Mouse (Mus musculus): ENCODE results near the gene Ggta1. TPM values are rescaled to one million over a fixed set of nuclear protein-coding genes. Genes with fewer than 3 reads are reported as not detected.

Ggta1 gene
- polyA plus RNA-seq, 1 experiment, result 20.1 TPM

DNA sequence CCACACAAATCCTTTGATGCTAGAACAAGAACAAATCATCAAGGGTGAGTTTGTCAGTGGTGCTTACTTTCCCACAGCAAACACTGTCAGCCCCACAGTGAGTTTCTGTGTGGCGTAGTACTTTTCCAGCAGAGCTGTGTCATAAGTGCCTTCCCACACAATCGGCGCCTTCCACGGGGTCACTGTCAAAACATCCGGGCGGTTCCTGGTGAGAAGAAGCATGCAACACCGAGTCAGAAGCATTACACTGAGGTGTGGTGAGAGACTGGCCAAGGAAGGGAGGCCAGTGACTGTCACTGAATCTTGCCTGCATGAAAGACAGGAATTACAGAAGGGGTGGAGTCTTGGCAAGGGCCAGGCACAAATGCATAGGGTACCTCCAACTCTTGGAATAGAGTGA, 55.2 kb downstream of the Ggta1 start:
- no peak for DNase-seq (ENCODE audit: low read depth in 1 of 2, low spot score in 2 of 2)
- Histone ChIP-seq H3K4me3 (ENCODE audit: extremely low read depth, insufficient read depth, insufficient read length) (no peak overlapping the region), H3K27me3 (ENCODE audit: control insufficient read depth, insufficient read depth, low read length) (no peaks in the 10 kb centered on the region), H3K36me3 (ENCODE audit: control insufficient read depth, insufficient read depth, low read length) (peaks cover 31% of the 10 kb centered on the region), H3K27ac (ENCODE audit: insufficient read depth, low read length) (no peak overlapping the region), H3K4me1 (ENCODE audit: control insufficient read depth, insufficient read depth, insufficient read length) (no peaks in the 10 kb centered on the region; the same call in 1 of the 2 replicates)
- WGBS, result 94% methylated on average over 7 of the region's 7 CpGs
- TF ChIP-seq CTCF (IDR thresholded peaks at IDR 0.05; ENCODE audit: extremely low read depth, insufficient read depth, insufficient read length, insufficient replicate concordance), result no peak

- TF ChIP-seq CTCF (IDR thresholded peaks at IDR 0.05; ENCODE audit: extremely low read depth, insufficient read depth, insufficient read length, insufficient replicate concordance) (no peak), POLR2A (IDR thresholded peaks at IDR 0.05; ENCODE audit: low read depth, low read length) (no peak)
- no peak for DNase-seq (ENCODE audit: low read depth in 1 of 2, low spot score in 2 of 2)
- H3K4me3 ChIP-seq (ENCODE audit: extremely low read depth, insufficient read depth, insufficient read length), result no peak overlapping the region
- H3K27ac ChIP-seq (ENCODE audit: insufficient read depth, low read length), result no peak overlapping the region
- H3K27me3 ChIP-seq (ENCODE audit: control insufficient read depth, insufficient read depth, low read length), result no peaks in the 10 kb centered on the region
- 94% methylated on average over 6 of the region's 6 CpGs for WGBS
- H3K36me3 ChIP-seq (ENCODE audit: control insufficient read depth, insufficient read depth, low read length), result peaks cover 33% of the 10 kb centered on the region
- H3K4me1 ChIP-seq (ENCODE audit: control insufficient read depth, insufficient read depth, insufficient read length), result no peaks in the 10 kb centered on the region; the same call in 1 of the 2 replicates
Measured at GRCm38 (mm10) chr2:35407266-35407665, 55.8 kb downstream of the Ggta1 start.

- WGBS, result 83% methylated on average over 1 of the region's 1 CpGs
- H3K4me1 ChIP-seq (ENCODE audit: control insufficient read depth, insufficient read depth, insufficient read length), result no peaks in the 10 kb centered on the region; the same call in 1 of the 2 replicates
- TF ChIP-seq CTCF (IDR thresholded peaks at IDR 0.05; ENCODE audit: extremely low read depth, insufficient read depth, insufficient read length, insufficient replicate concordance) (no peak), POLR2A (IDR thresholded peaks at IDR 0.05; ENCODE audit: low read depth, low read length) (no peak)
- H3K27ac ChIP-seq (ENCODE audit: insufficient read depth, low read length), result no peak overlapping the region
- H3K4me3 ChIP-seq (ENCODE audit: extremely low read depth, insufficient read depth, insufficient read length), result no peak overlapping the region
- no peak for DNase-seq (ENCODE audit: low read depth in 1 of 2, low spot score in 2 of 2)
- peaks cover 35% of the 10 kb centered on the region for H3K36me3 ChIP-seq (ENCODE audit: control insufficient read depth, insufficient read depth, low read length)
- no peaks in the 10 kb centered on the region for H3K27me3 ChIP-seq (ENCODE audit: control insufficient read depth, insufficient read depth, low read length)
Measured at GRCm38 (mm10) chr2:35406611-35407010, 56.4 kb downstream of the Ggta1 start.

- peaks cover 25% of the 10 kb centered on the region for H3K36me3 ChIP-seq (ENCODE audit: control insufficient read depth, insufficient read depth, low read length)
- no peak overlapping the region for H3K27ac ChIP-seq (ENCODE audit: insufficient read depth, low read length)
Measured at GRCm38 (mm10) chr2:35402391-35402790, 60.6 kb downstream of the Ggta1 start.

DNA sequence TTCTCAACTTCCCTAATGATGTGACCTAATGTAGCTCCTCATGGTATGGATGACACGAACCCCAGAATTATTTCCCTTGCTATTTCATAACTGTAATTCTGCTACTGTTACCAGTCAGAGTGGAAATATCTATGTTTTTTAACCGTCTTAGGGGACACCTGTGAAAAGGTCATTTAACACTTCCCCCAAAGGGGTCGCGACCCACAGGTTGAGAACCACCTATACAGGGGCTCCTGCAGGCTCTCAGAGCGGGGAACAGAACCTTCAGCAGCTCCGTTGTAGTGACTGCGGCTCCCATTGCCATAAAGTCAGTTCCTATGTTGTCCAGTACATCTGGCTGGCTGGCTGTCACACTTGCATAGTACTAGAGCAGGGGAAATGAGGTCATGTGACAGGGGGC, 62.3 kb downstream of the Ggta1 start:
- Histone ChIP-seq H3K27ac (ENCODE audit: insufficient read depth, low read length) (no peak overlapping the region), H3K27me3 (ENCODE audit: control insufficient read depth, insufficient read depth, low read length) (no peaks in the 10 kb centered on the region), H3K36me3 (ENCODE audit: control insufficient read depth, insufficient read depth, low read length) (peaks cover 14% of the 10 kb centered on the region), H3K4me1 (ENCODE audit: control insufficient read depth, insufficient read depth, insufficient read length) (peaks cover 6% of the 10 kb centered on the region; the same call in 1 of the 2 replicates), H3K4me3 (ENCODE audit: extremely low read depth, insufficient read depth, insufficient read length) (no peak overlapping the region)
- no peak for TF ChIP-seq CTCF (IDR thresholded peaks at IDR 0.05; ENCODE audit: extremely low read depth, insufficient read depth, insufficient read length, insufficient replicate concordance)
- TF ChIP-seq POLR2A (IDR thresholded peaks at IDR 0.05; ENCODE audit: low read depth, low read length), result no peak
- no peak for DNase-seq (ENCODE audit: low read depth in 1 of 2, low spot score in 2 of 2)
- WGBS, result 93% methylated on average over 7 of the region's 7 CpGs

More at GRCm38 (mm10) chr2:35402391-35402790, 60.6 kb downstream of the Ggta1 start:
- WGBS, result 86% methylated on average over 16 of the region's 16 CpGs
- Histone ChIP-seq H3K4me3 (ENCODE audit: extremely low read depth, insufficient read depth, insufficient read length) (no peak overlapping the region), H3K27me3 (ENCODE audit: control insufficient read depth, insufficient read depth, low read length) (no peaks in the 10 kb centered on the region), H3K4me1 (ENCODE audit: control insufficient read depth, insufficient read depth, insufficient read length) (peaks cover 6% of the 10 kb centered on the region; the same call in 1 of the 2 replicates)
- no peak for TF ChIP-seq POLR2A (IDR thresholded peaks at IDR 0.05; ENCODE audit: low read depth, low read length)
- no peak for TF ChIP-seq CTCF (IDR thresholded peaks at IDR 0.05; ENCODE audit: extremely low read depth, insufficient read depth, insufficient read length, insufficient replicate concordance)
- no peak for DNase-seq (ENCODE audit: low read depth in 1 of 2, low spot score in 2 of 2)

DNA sequence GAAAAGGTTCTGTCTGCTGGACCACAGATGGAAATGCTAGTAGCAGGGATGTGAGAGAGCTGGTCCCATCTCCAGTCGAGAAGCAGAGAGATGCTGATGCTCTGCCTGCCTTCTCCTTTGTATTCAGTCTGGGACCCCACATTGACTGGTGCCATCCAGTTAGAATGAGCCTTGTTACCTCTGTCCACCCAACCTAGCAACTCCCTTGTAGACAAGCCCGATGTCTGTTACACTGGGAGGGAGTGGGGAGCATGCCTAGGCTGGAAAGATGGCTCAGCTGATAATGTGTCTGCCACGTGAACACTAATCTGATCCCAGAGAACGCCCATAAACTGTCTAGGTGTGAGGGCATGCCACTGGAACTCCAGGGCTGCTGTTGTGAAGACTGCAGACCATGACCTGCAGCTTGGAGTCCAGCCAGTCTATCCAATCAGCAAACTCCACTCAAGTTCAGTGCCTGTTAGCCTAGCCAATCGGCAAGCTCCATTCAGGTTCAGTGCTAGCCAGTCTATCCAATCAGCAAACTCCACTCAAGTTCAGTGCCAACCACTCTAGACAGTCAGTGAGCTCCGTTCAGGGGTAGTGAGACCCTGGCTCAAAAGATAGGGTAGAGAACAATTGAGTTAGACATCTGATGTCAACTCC, 64.7 kb downstream of the Ggta1 start:
- Histone ChIP-seq H3K27me3 (ENCODE audit: control insufficient read depth, insufficient read depth, low read length) (no peaks in the 10 kb centered on the region), H3K4me3 (ENCODE audit: extremely low read depth, insufficient read depth, insufficient read length) (no peak overlapping the region), H3K36me3 (ENCODE audit: control insufficient read depth, insufficient read depth, low read length) (peaks cover 11% of the 10 kb centered on the region), H3K4me1 (ENCODE audit: control insufficient read depth, insufficient read depth, insufficient read length) (peaks cover 6% of the 10 kb centered on the region; the same call in 1 of the 2 replicates), H3K27ac (ENCODE audit: insufficient read depth, low read length) (no peak overlapping the region)
- DNase-seq (ENCODE audit: low read depth in 1 of 2, low spot score in 2 of 2), result no peak
- 79% methylated on average over 6 of the region's 6 CpGs for WGBS
- no peak for TF ChIP-seq CTCF (IDR thresholded peaks at IDR 0.05; ENCODE audit: extremely low read depth, insufficient read depth, insufficient read length, insufficient replicate concordance)
- TF ChIP-seq POLR2A (IDR thresholded peaks at IDR 0.05; ENCODE audit: low read depth, low read length), result no peak

DNA sequence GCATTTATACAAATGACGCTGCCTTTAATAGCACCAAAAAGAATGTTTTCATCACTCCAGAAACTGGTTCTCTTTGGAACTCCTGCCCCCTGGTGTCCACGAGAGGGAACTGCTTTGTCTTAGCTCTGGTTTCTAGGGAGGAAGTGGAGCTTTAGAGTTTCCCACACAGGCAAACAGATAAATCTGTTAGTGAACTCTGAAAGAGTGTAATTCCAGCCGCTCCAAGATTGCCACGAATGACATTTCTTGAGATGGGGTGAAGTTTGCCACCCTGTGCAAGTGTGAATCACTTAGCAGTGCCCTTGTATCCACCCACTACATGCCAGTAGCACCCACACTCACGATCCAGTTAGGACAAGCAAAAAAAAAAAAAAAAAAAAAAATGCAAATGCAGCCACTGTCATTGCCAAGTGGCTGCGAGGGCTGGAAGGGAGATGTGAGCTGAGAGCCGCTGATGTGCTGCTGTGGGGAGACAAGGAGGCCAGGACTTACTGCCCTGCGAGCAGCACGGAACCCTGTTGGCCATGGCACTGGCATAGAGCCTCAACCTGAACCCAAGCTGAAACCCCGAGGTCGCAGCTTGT, 65.3 kb downstream of the Ggta1 start:
- no peak overlapping the region for H3K27ac ChIP-seq (ENCODE audit: insufficient read depth, low read length)
- no peaks in the 10 kb centered on the region for H3K27me3 ChIP-seq (ENCODE audit: control insufficient read depth, insufficient read depth, low read length)
- TF ChIP-seq CTCF (IDR thresholded peaks at IDR 0.05; ENCODE audit: extremely low read depth, insufficient read depth, insufficient read length, insufficient replicate concordance), result peak; percentile 67; the same call in 1 of the 2 replicates
- TF ChIP-seq POLR2A (IDR thresholded peaks at IDR 0.05; ENCODE audit: low read depth, low read length), result no peak
- DNase-seq (ENCODE audit: low read depth in 1 of 2, low spot score in 2 of 2), result peak; percentile 54 to 68
- WGBS, result 39% methylated on average over 11 of the region's 11 CpGs
- peaks cover 6% of the 10 kb centered on the region; the same call in 1 of the 2 replicates for H3K4me1 ChIP-seq (ENCODE audit: control insufficient read depth, insufficient read depth, insufficient read length)
- H3K36me3 ChIP-seq (ENCODE audit: control insufficient read depth, insufficient read depth, low read length), result peaks cover 11% of the 10 kb centered on the region
- H3K4me3 ChIP-seq (ENCODE audit: extremely low read depth, insufficient read depth, insufficient read length), result no peak overlapping the region
